Mouse (Mus musculus): ENCODE data around the gene Isg20. TPM values are rescaled to one million over a fixed set of nuclear protein-coding genes. Genes with fewer than 3 reads are reported as not detected.

The Isg20 gene
- polyA plus RNA-seq, 1 experiment = 3.0 TPM

GRCm38 (mm10) chr7:78938957-78939602, 25.9 kb downstream of the Isg20 start:
- DNase-seq = no peak
- TF ChIP-seq POLR2A (IDR thresholded peaks at IDR 0.05; ENCODE audit: borderline replicate concordance, insufficient read depth, low read length) = no peak
- no peak for TF ChIP-seq CTCF (IDR thresholded peaks at IDR 0.05; ENCODE audit: borderline replicate concordance, insufficient read depth, low read depth, low read length)
- Histone ChIP-seq H3K4me3 (replicated peaks; ENCODE audit: insufficient read depth, low read depth, low read length) (no peak overlapping the region), H3K27me3 (ENCODE audit: control insufficient read depth, insufficient read depth, low read length) (no peaks in the 10 kb centered on the region), H3K4me1 (ENCODE audit: control insufficient read depth, insufficient read depth, low read length) (no peaks in the 10 kb centered on the region), H3K27ac (ENCODE audit: insufficient read depth, low read length) (no peak overlapping the region)
- WGBS = 21% methylated on average over 19 of the region's 19 CpGs

GRCm38 (mm10) chr7:78940971-78941370, 27.7 kb downstream of the Isg20 start:
- 45% methylated on average over 3 of the region's 3 CpGs for WGBS

GRCm38 (mm10) chr7:78942544-78942943, 29.3 kb downstream of the Isg20 start:
- no peak for TF ChIP-seq POLR2A (IDR thresholded peaks at IDR 0.05; ENCODE audit: borderline replicate concordance, insufficient read depth, low read length)
- no peak for TF ChIP-seq CTCF (IDR thresholded peaks at IDR 0.05; ENCODE audit: borderline replicate concordance, insufficient read depth, low read depth, low read length)
- H3K4me1 ChIP-seq (ENCODE audit: control insufficient read depth, insufficient read depth, low read length) = no peaks in the 10 kb centered on the region
- WGBS = 93% methylated on average over 2 of the region's 2 CpGs
- H3K4me3 ChIP-seq (replicated peaks; ENCODE audit: insufficient read depth, low read depth, low read length) = no peak overlapping the region
- H3K27me3 ChIP-seq (ENCODE audit: control insufficient read depth, insufficient read depth, low read length) = no peaks in the 10 kb centered on the region
- H3K27ac ChIP-seq (ENCODE audit: insufficient read depth, low read length) = no peak overlapping the region
- DNase-seq = no peak

More at GRCm38 (mm10) chr7:78940971-78941370, 27.7 kb downstream of the Isg20 start:
- H3K27ac ChIP-seq (ENCODE audit: insufficient read depth, low read length) = no peak overlapping the region
- TF ChIP-seq CTCF (IDR thresholded peaks at IDR 0.05; ENCODE audit: borderline replicate concordance, insufficient read depth, low read depth, low read length) = no peak
- no peak for TF ChIP-seq POLR2A (IDR thresholded peaks at IDR 0.05; ENCODE audit: borderline replicate concordance, insufficient read depth, low read length)
- H3K4me1 ChIP-seq (ENCODE audit: control insufficient read depth, insufficient read depth, low read length) = no peaks in the 10 kb centered on the region
- no peak overlapping the region for H3K4me3 ChIP-seq (replicated peaks; ENCODE audit: insufficient read depth, low read depth, low read length)
- H3K27me3 ChIP-seq (ENCODE audit: control insufficient read depth, insufficient read depth, low read length) = no peaks in the 10 kb centered on the region
- DNase-seq = no peak

- Histone ChIP-seq H3K27me3 (ENCODE audit: control insufficient read depth, insufficient read depth, low read length) (peaks cover 2% of the 10 kb centered on the region; the same call in 1 of the 2 replicates), H3K4me1 (ENCODE audit: control insufficient read depth, insufficient read depth, low read length) (no peaks in the 10 kb centered on the region), H3K4me3 (replicated peaks; ENCODE audit: insufficient read depth, low read depth, low read length) (no peak overlapping the region), H3K27ac (ENCODE audit: insufficient read depth, low read length) (no peak overlapping the region)
- no peak for TF ChIP-seq POLR2A (IDR thresholded peaks at IDR 0.05; ENCODE audit: borderline replicate concordance, insufficient read depth, low read length)
- no peak for TF ChIP-seq CTCF (IDR thresholded peaks at IDR 0.05; ENCODE audit: borderline replicate concordance, insufficient read depth, low read depth, low read length)
- WGBS = 39% methylated on average over 11 of the region's 11 CpGs
- no peak for DNase-seq
Observed at GRCm38 (mm10) chr7:78953886-78954572, 40.8 kb downstream of the Isg20 start.

- H3K27me3 ChIP-seq (ENCODE audit: control insufficient read depth, insufficient read depth, low read length) = peaks cover 2% of the 10 kb centered on the region; the same call in 1 of the 2 replicates
- no peak overlapping the region for H3K4me3 ChIP-seq (replicated peaks; ENCODE audit: insufficient read depth, low read depth, low read length)
- DNase-seq = no peak
- 49% methylated on average over 6 of the region's 6 CpGs for WGBS
- H3K27ac ChIP-seq (ENCODE audit: insufficient read depth, low read length) = no peak overlapping the region
- TF ChIP-seq POLR2A (IDR thresholded peaks at IDR 0.05; ENCODE audit: borderline replicate concordance, insufficient read depth, low read length) = no peak
- TF ChIP-seq CTCF (IDR thresholded peaks at IDR 0.05; ENCODE audit: borderline replicate concordance, insufficient read depth, low read depth, low read length) = no peak
- H3K4me1 ChIP-seq (ENCODE audit: control insufficient read depth, insufficient read depth, low read length) = no peaks in the 10 kb centered on the region
Observed at GRCm38 (mm10) chr7:78954619-78955018, 41.4 kb downstream of the Isg20 start.

GRCm38 (mm10) chr7:78955086-78955485, 41.9 kb downstream of the Isg20 start:
- peaks cover 2% of the 10 kb centered on the region; the same call in 1 of the 2 replicates for H3K27me3 ChIP-seq (ENCODE audit: control insufficient read depth, insufficient read depth, low read length)

GRCm38 (mm10) chr7:78958499-78959073, 45.4 kb downstream of the Isg20 start:
- H3K27me3 ChIP-seq (ENCODE audit: control insufficient read depth, insufficient read depth, low read length) = peaks cover 2% of the 10 kb centered on the region; the same call in 1 of the 2 replicates
- no peak overlapping the region for H3K27ac ChIP-seq (ENCODE audit: insufficient read depth, low read length)
- no peak overlapping the region for H3K4me3 ChIP-seq (replicated peaks; ENCODE audit: insufficient read depth, low read depth, low read length)
- no peaks in the 10 kb centered on the region for H3K4me1 ChIP-seq (ENCODE audit: control insufficient read depth, insufficient read depth, low read length)
- 21% methylated on average over 6 of the region's 6 CpGs for WGBS
- peak in 1 of 2 experiments; percentile 12 for DNase-seq
- no peak for TF ChIP-seq POLR2A (IDR thresholded peaks at IDR 0.05; ENCODE audit: borderline replicate concordance, insufficient read depth, low read length)
- no peak for TF ChIP-seq CTCF (IDR thresholded peaks at IDR 0.05; ENCODE audit: borderline replicate concordance, insufficient read depth, low read depth, low read length)

More at GRCm38 (mm10) chr7:78955086-78955485, 41.9 kb downstream of the Isg20 start:
- WGBS = 23% methylated on average over 6 of the region's 6 CpGs
- Histone ChIP-seq H3K4me3 (replicated peaks; ENCODE audit: insufficient read depth, low read depth, low read length) (no peak overlapping the region), H3K4me1 (ENCODE audit: control insufficient read depth, insufficient read depth, low read length) (no peaks in the 10 kb centered on the region), H3K27ac (ENCODE audit: insufficient read depth, low read length) (no peak overlapping the region)
- DNase-seq = no peak
- TF ChIP-seq POLR2A (IDR thresholded peaks at IDR 0.05; ENCODE audit: borderline replicate concordance, insufficient read depth, low read length) (no peak), CTCF (IDR thresholded peaks at IDR 0.05; ENCODE audit: borderline replicate concordance, insufficient read depth, low read depth, low read length) (no peak)
